Mouse (Mus musculus) erythroblast, adult 5-6 weeks (primary cell): ENCODE measurements around the gene Slamf6. TPM values are rescaled to one million over a fixed set of nuclear protein-coding genes. Genes with fewer than 3 reads are reported as not detected.

Experiments
- ATAC-seq: replicated peaks from 2 replicates; pipeline ENCODE4 v1.8.0; 2016; ENCODE audit warnings: moderate number of reproducible peaks, mild to moderate bottlenecking, moderate TSS enrichment, inconsistent platforms; ENCODE audit not compliant: poor library complexity, low FRiP score, severe bottlenecking
- total RNA-seq, 2 experiments: library from RNA; stranded (forward) in 1 of 2; stranded (reverse) in 1 of 2; fragments of 150-400 nt in 1 of 2; fragments of 200-764, 138-1000 nt in 1 of 2; gene quantifications; 2 replicates each; pipeline versions ENCODE4 v1.2.3 to v1.2.4; 2015 to 2017; ENCODE audit warnings: low replicate concordance in 2 of 2

Gene Slamf6
- total RNA-seq, 2 experiments from 2014 or later = 4.4 TPM; not detected in 1

DNA sequence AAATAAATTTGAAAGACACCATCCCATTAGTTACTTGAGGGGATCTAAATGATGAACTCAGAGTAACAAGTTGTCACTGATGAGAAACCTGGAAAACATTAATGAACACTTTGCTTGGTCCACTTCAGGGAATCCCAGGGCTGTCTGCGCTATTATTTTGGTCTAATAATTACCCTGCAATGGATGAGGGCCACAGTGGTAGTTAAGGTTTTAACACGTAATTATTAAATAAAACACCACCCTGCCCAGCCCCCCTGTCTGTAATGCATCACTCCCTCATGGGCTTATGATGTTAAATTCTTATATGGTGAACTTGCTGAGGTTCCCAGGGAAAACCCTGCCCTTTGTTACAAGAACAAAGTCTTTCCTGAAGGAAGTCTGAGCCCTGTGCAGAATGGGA, 74.6 kb downstream of the Slamf6 start:
- ATAC-seq = no peak

DNA sequence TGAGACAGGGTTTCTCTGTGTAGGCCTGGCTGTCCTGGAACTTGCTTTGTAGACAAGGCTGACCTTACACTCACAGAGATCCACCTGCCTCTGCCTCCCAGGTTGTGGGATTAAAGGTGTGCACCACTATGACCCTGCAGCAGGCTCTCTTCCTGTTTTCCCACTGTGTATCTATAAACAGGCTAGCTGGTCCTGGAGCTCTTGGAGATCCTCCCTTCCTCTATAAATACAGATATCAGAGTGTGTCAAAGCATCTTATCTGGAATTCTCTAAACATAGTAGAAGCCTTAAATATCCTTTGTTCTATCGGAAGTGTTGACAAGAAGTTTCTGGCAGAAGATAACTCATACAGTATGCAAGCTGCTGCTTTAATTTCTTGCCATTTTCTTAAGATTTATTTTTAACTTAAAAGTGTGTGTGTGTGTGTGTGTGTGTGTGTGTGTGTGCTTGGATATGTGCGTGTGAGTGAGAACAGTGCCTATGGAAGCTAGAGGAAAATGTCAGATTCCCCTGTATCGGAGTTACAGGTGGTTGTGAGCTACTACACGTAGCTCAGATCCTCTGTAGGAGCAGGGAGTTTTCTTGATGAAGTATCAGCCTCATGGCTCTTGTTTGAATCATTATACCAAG, 75.7 kb downstream of the Slamf6 start:
- ATAC-seq = no peak

DNA sequence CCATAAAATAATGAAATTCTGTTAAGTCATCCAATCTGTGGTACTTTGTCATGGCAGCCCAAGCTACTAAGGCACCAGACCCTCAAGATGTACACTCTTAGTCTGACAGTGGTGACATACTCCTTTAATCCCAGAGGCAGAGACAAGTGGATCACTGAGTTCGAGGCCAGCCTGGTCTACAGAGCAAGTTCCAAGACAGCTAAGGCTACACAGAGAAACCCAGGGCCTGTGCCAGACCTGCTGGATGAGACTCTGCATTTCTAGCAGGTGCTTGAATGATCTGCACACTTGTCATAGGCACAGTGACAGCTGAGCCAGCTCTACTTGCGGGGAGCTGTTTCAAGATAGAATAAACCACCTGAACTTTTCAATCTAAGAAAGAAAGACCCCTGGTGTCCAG, 77.2 kb downstream of the Slamf6 start:
- no peak for ATAC-seq

DNA sequence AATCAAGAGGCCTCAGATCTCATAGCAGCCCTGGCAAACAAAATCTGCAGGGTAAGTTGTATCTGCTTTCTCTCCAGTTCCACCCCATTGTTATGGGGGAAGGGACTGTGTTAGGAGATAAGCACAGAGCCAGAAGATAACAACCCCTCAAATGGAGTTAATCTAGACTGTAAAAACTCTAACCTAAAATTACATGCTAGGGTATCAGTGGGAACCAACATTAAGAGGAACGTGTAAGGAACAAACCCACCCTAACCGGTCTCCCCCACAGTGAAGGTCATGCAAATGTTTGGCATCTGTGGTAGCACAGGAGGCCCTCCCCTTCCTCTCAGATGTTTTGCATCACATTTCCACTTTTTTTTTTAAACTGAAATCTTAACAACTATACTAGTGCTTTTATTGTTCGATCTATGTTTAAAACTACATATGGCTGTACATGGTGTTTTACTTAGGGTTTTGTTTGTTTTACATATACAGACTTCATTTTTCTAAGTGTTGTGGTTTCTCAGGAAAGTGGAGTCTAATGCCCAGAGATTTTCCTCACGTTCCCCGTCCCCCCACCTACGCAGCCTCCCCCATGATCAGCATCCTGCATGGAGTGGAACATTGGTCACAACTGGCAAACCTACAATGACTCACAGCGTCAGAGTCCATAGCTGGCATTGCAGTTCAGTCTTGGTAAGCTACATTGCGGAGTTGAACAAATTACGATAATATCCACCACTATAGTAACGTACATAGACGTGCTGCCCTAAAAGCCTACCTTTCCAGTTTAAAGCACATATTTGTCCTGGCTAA, 77.8 kb downstream of the Slamf6 start:
- ATAC-seq = no peak

DNA sequence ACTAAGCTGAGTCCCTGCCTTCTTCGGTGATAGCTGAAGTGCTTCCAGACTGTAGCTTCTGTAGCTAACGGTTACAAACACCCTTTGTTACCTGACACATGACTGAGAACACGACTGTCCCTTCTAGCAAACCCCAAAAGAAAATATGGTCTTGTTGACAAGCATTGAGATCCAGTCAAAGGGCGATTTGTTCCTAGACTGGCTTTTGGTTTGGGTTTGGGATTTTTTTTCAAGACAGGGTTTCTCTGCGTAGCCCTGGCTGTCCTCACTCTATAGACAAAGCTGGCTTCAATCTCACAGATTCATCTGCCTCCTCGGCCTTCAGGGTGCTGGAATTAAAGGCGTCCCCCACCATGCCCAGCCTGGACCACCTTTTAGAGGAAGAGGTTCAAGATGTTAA, 79.4 kb downstream of the Slamf6 start:
- no peak for ATAC-seq

DNA sequence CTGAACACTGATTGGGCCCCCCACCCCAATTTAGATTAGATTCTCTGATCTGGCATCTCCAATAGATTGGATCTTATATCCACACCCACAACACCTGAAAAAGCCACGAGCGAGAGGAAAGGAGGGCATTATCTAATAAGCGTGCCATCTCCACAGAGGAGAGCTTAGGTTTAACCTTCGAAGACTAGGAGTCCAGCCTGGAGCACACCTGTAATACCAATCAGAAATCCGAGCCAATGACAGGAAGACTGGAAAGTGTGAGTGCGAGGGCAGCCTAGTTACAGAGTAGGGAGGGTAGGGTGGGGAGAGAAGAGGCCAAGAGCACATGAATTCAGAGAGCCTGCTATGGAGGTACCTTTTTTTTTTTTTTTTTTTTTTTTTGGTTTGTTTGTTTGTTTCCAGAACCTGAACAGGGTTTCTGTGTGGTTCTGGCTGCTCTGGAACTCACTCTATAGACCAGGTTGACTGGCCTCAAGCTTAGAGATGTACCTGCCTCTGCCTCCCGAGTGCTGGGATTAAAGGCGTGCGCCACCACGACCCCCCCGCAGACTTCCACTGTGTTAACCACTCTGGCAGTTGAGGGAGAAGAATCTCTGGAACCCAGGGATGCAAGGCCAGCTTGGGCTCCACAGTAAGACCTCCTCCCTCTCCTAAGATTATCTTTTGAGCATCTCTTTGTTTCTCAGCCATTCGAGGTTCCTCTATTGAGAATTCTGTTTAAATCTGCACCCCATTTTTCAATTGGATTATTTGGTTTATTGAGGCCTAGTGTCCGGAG, 81.7 kb downstream of the Slamf6 start:
- ATAC-seq = no peak

DNA sequence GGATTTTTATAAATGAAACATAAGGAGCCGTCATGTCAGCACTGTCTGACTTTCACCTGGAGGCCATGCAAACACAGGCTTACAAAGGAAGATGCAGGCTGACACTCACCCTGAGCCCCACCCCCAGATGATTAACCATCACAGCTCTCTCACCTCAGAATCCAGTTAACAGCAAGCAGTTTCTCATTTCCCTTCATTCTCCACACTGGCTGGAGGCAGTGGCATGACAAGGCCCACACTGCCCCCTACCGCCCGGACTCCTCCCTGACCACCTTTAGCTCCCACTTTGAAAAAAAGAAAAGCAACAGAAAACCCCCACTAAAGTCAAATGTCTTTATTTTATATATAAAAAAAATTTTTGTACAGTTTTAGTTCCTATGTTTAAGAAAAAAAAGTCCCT, 83.3 kb downstream of the Slamf6 start:
- ATAC-seq = no peak

DNA sequence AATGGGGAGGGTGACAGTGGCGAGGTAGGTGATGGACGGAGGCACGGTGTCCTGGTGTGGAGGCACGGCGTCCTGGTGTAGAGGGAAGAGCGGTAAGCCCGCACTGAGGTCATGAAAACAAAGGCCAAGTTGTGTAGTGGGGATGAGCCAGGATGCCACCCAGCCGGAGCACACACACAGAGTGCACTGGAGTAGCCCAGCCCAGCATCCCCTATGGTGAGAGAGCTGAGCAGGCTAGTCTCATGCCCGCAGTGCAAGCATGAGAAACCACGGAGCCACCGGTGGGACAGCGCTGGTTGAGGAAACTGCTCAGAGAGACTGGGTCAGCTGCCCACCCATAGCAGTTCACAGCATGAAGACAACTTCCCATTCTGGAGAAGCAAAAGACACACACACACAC, 84.3 kb downstream of the Slamf6 start:
- no peak for ATAC-seq

Other genes with a start within 250 kb of the Slamf6 start
- 52.2 and 60.3 TPM in 2 replicates for gene Cd48, start 235.5 kb upstream of the Slamf6 start, total RNA-seq (2015; ENCODE audit: low replicate concordance)
- 24.8 and 27.7 TPM in 2 replicates for gene Cd48, start 235.5 kb upstream of the Slamf6 start, total RNA-seq (2017; ENCODE audit: low replicate concordance)
- gene Slamf1, start 150.4 kb upstream of the Slamf6 start, total RNA-seq (2015; ENCODE audit: low replicate concordance) = 2.3 TPM in 1 of 2 replicates, not detected in the other
- 0.26 and 0.56 TPM in 2 replicates for gene Slamf1, start 150.4 kb upstream of the Slamf6 start, total RNA-seq (2017; ENCODE audit: low replicate concordance)
- 20.3 and 22.1 TPM in 2 replicates for gene Cd84, start 77.8 kb upstream of the Slamf6 start, total RNA-seq (2015; ENCODE audit: low replicate concordance)
- 23.7 and 25.0 TPM in 2 replicates for gene Cd84, start 77.8 kb upstream of the Slamf6 start, total RNA-seq (2017; ENCODE audit: low replicate concordance)
- gene Gm10521, start 21.9 kb upstream of the Slamf6 start, total RNA-seq (2015; ENCODE audit: low replicate concordance) = 2.9 and 3.1 TPM in 2 replicates
- gene Gm10521, start 21.9 kb upstream of the Slamf6 start, total RNA-seq (2017; ENCODE audit: low replicate concordance) = 2.4 and 2.7 TPM in 2 replicates
- 1.3 TPM in 1 of 2 replicates, not detected in the other for gene Vangl2, start 110.9 kb downstream of the Slamf6 start, total RNA-seq (2015; ENCODE audit: low replicate concordance)
- 0.42 and 3.4 TPM in 2 replicates for gene Vangl2, start 110.9 kb downstream of the Slamf6 start, total RNA-seq (2017; ENCODE audit: low replicate concordance)
- not detected in 2 replicates for gene Nhlh1, start 140.1 kb downstream of the Slamf6 start, total RNA-seq (2015; ENCODE audit: low replicate concordance)
- not detected in 2 replicates for gene Nhlh1, start 140.1 kb downstream of the Slamf6 start, total RNA-seq (2017; ENCODE audit: low replicate concordance)
- gene Copa, start 165.0 kb downstream of the Slamf6 start, total RNA-seq (2015; ENCODE audit: low replicate concordance) = 35.1 and 67.1 TPM in 2 replicates
- 41.1 and 43.5 TPM in 2 replicates for gene Copa, start 165.0 kb downstream of the Slamf6 start, total RNA-seq (2017; ENCODE audit: low replicate concordance)
- 19.0 and 28.8 TPM in 2 replicates for gene Ncstn, start 165.3 kb downstream of the Slamf6 start, total RNA-seq (2015; ENCODE audit: low replicate concordance)
- gene Ncstn, start 165.3 kb downstream of the Slamf6 start, total RNA-seq (2017; ENCODE audit: low replicate concordance) = 16.7 and 20.1 TPM in 2 replicates
- 10.0 and 22.4 TPM in 2 replicates for gene Pex19, start 209.2 kb downstream of the Slamf6 start, total RNA-seq (2015; ENCODE audit: low replicate concordance)
- 22.7 and 41.2 TPM in 2 replicates for gene Pex19, start 209.2 kb downstream of the Slamf6 start, total RNA-seq (2017; ENCODE audit: low replicate concordance)
- gene Dcaf8, start 230.6 kb downstream of the Slamf6 start, total RNA-seq (2015; ENCODE audit: low replicate concordance) = 226 and 232 TPM in 2 replicates
- 600 and 738 TPM in 2 replicates for gene Dcaf8, start 230.6 kb downstream of the Slamf6 start, total RNA-seq (2017; ENCODE audit: low replicate concordance)